Mouse (Mus musculus) limb, embryonic 11.5 days (tissue): ENCODE measurements around the gene Gm20806. TPM values are rescaled to one million over a fixed set of nuclear protein-coding genes. Genes with fewer than 3 reads are reported as not detected.
"Not testable (repeated sequence)": the region's sequence is repeated elsewhere in the genome, so short reads cannot be mapped to it uniquely, and the experiment has no call there.

Experiments
- ATAC-seq: fragments of 200-750 bp; cut with Nextera tagmentation; 2 replicates; pipeline ENCODE4 v1.8.0; 2017; ENCODE audit warnings: low read depth; ENCODE audit not compliant: insufficient number of reproducible peaks, low FRiP score, low TSS enrichment
- DNase-seq: peaks from one replicate; pipeline ENCODE4 v3.0.0-alpha.2; 2015; ENCODE audit warnings: low spot score
- H3K27ac ChIP-seq: fragments of 300-500 bp; sonication (generic); replicated peaks from 2 replicates; pipeline ENCODE4 v1.5.1; 2014; ENCODE audit warnings: low read depth, mild to moderate bottlenecking, low read length
- H3K27me3 ChIP-seq: fragments of 300-500 bp; sonication (generic); 2 replicates; pipeline ENCODE4 v1.6.1; 2014; ENCODE audit warnings: mild to moderate bottlenecking, low read length, mixed read lengths; ENCODE audit not compliant: control insufficient read depth, insufficient read depth
- H3K36me3 ChIP-seq: fragments of 300-500 bp; sonication (generic); 2 replicates; pipeline ENCODE4 v1.6.1; 2014; ENCODE audit warnings: mild to moderate bottlenecking, low read length, moderate library complexity, mixed read lengths; ENCODE audit not compliant: control insufficient read depth, insufficient read depth
- H3K4me1 ChIP-seq: fragments of 300-500 bp; sonication (generic); 2 replicates; pipeline ENCODE4 v1.6.1; 2014; ENCODE audit warnings: low read length, mixed read lengths; ENCODE audit not compliant: control insufficient read depth, insufficient read depth
- H3K4me2 ChIP-seq: fragments of 300-500 bp; sonication (generic); 2 replicates; pipeline ENCODE4 v1.6.1; 2014; ENCODE audit warnings: low read depth, mild to moderate bottlenecking, moderate library complexity; ENCODE audit not compliant: severe bottlenecking
- H3K4me3 ChIP-seq: fragments of 300-500 bp; sonication (generic); 2 replicates; pipeline ENCODE4 v1.5.1; 2014; ENCODE audit warnings: low read depth, low read length
- H3K9ac ChIP-seq: fragments of 300-500 bp; sonication (generic); 2 replicates; pipeline ENCODE4 v1.6.1; 2014; ENCODE audit warnings: mild to moderate bottlenecking, low read length
- H3K9me3 ChIP-seq: fragments of 300-500 bp; sonication (generic); 2 replicates; pipeline ENCODE4 v1.6.1; 2016; ENCODE audit warnings: low read length; ENCODE audit not compliant: control insufficient read depth
- WGBS: fragments of 180-500 bp; shearing (Covaris S2); extraction: QIAGEN DNeasy Blood & Tissue Kit; methylation state at CpG from one replicate; pipeline ENCODE4 v1.1.7; 2014; 5-methylcytosine and 5-hydroxymethylcytosine counted together
- polyA plus RNA-seq: library from polyadenylated mRNA; unstranded; fragments of >200 nt; fragmentation: Nextera tagmentation; extraction: Ambion mirVana; gene quantifications from 2 replicates; pipeline ENCODE4 v1.2.1, GENCODE M21; 2014

Gm20806 gene
- not detected in 2 replicates for polyA plus RNA-seq

GRCm38 (mm10) chrY:78837956-78838355 lies at the start of gene Gm20806:
TSS of gene Gm20806 (minus strand) at chrY:78838056.
- H3K4me3 ChIP-seq, H3K4me2 ChIP-seq, DNase-seq, ATAC-seq, H3K27ac ChIP-seq, H3K4me1 ChIP-seq, H3K36me3 ChIP-seq, H3K9ac ChIP-seq, H3K27me3 ChIP-seq, H3K9me3 ChIP-seq: not testable (repeated sequence)
- WGBS, result no CpG with 5 or more reads among the region's 4 CpGs
